Mouse (Mus musculus) ES-E14 (cell line): ENCODE results near the gene Scube1. TPM values are rescaled to one million over a fixed set of nuclear protein-coding genes. Genes with fewer than 3 reads are reported as not detected.
A peak's percentile ranks its signal among the peaks of the same experiment; 100 is the strongest.

ENCODE experiments used
- DNase-seq: peaks from one replicate; pipeline ENCODE4 v3.0.0-alpha.2; 2013; ENCODE audit warnings: low read depth, low spot score
- H3K27ac ChIP-seq: 2 replicates; pipeline ENCODE4 v1.5.1; 2012; ENCODE audit warnings: low read depth, mild to moderate bottlenecking, low read length, moderate library complexity, mixed read lengths; ENCODE audit not compliant: poor library complexity, insufficient read depth, severe bottlenecking
- H3K36me3 ChIP-seq: 2 replicates; pipeline ENCODE4 v1.6.1; 2012; ENCODE audit warnings: mild to moderate bottlenecking, low read length, moderate library complexity, mixed read lengths; ENCODE audit not compliant: control insufficient read depth, poor library complexity, insufficient read depth, severe bottlenecking
- H3K4me1 ChIP-seq, 2 experiments: fragments of 150-350 bp in 1 of 2; sonication (generic) in 1 of 2; 2 replicates each; pipeline ENCODE4 v1.6.1; 2012; ENCODE audit warnings: low read length in 2 of 2, mild to moderate bottlenecking in 1 of 2, mixed read lengths in 1 of 2; ENCODE audit not compliant: control insufficient read depth in 2 of 2, insufficient read depth in 2 of 2, poor library complexity in 1 of 2
- H3K4me3 ChIP-seq, 2 experiments: fragments of 150-350 bp in 1 of 2; sonication (generic) in 1 of 2; 2 replicates each; pipeline ENCODE4 v1.5.1; 2012; ENCODE audit warnings: low read length in 2 of 2, low read depth in 1 of 2, mild to moderate bottlenecking in 1 of 2, mixed read lengths in 1 of 2; ENCODE audit not compliant: insufficient read depth in 1 of 2, poor library complexity in 1 of 2, severe bottlenecking in 1 of 2
- H3K9ac ChIP-seq: 2 replicates; pipeline ENCODE4 v1.6.1; 2012; ENCODE audit warnings: low read depth, mild to moderate bottlenecking, low read length, mixed read lengths; ENCODE audit not compliant: poor library complexity, insufficient read depth, severe bottlenecking
- H3K9me3 ChIP-seq: fragments of 150-350 bp; sonication (generic); 2 replicates; pipeline ENCODE4 v1.6.1; 2012; ENCODE audit warnings: low read depth, mild to moderate bottlenecking, low read length; ENCODE audit not compliant: control insufficient read depth, insufficient read depth
- CHD2 ChIP-seq: IDR thresholded peaks from 2 replicates; pipeline ENCODE4 v1.6.1; 2014; ENCODE audit warnings: mild to moderate bottlenecking, low read depth, low read length, inconsistent platforms
- HCFC1 ChIP-seq: IDR thresholded peaks from 2 replicates; pipeline ENCODE4 v1.6.1; 2012; ENCODE audit warnings: low read length, inconsistent platforms, borderline replicate concordance; ENCODE audit not compliant: insufficient read depth
- MAFK ChIP-seq: IDR thresholded peaks from 2 replicates; pipeline ENCODE4 v1.6.1; 2014; ENCODE audit warnings: mild to moderate bottlenecking, low read depth, low read length, inconsistent platforms; ENCODE audit not compliant: insufficient read depth
- ZC3H11A ChIP-seq: IDR thresholded peaks from 2 replicates; pipeline ENCODE4 v1.6.1; 2012; ENCODE audit warnings: low read depth, mild to moderate bottlenecking, inconsistent platforms, low read length, borderline replicate concordance
- ZNF384 ChIP-seq: IDR thresholded peaks from 2 replicates; pipeline ENCODE4 v1.6.1; 2012; ENCODE audit warnings: low read depth, low read length, inconsistent platforms
- in situ Hi-C, 2 experiments: fragments of 600-800 bp; cut with MboI; formaldehyde crosslinking; loops; one replicate each; pipeline ENCODE4 v1.15.1; 2025; ENCODE audit warnings: low sequenced_read_pairs in 2 of 2, inconsistent platforms in 1 of 2; ENCODE audit not compliant: unreplicated experiment in 2 of 2
- total RNA-seq: library from RNA; depleted of rRNA; stranded (reverse); fragments of 300-350 nt; gene quantifications from 2 replicates; pipeline ENCODE4 v1.2.3, GENCODE M21; 2012

Gene Scube1
- total RNA-seq, 1 experiment, result 1.7 TPM

DNA sequence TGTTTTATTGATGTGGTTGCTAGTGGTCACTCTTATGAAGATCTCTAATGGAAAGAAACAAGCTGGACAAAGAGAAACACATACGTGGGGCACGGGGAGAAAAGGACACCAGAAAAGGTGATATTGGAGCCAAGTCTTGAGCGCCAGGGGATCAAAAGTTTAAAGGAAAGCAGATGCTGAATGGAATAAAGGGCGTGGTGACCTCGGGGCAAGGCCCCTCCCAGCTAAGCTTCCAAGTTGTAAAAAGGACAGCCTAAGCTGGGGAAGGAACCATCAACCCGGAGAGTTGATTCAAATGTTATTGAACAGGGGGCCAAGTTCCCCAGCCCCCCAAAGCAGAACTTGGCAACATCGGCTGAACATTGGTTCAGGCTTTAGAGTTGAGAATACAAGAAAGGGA lies 93.8 kb downstream of the Scube1 start:
- in situ Hi-C loops, result loop anchor here in 1 of 2 experiments (10.0 kb wide), 1 partner anchor 124 kb away; no protein-coding TSS in a partner anchor
- H3K36me3 ChIP-seq, result no peaks in the 10 kb centered on the region

GRCm38 (mm10) chr15:83629716-83630115 lies 95.1 kb downstream of the Scube1 start:
- Histone ChIP-seq H3K4me3 (no peak overlapping the region), H3K36me3 (no peaks in the 10 kb centered on the region), H3K27ac (no peak overlapping the region), H3K9me3 (no peaks in the 10 kb centered on the region), H3K4me1 (peaks cover 5 to 20% of the 10 kb centered on the region in 2 experiments; a peak in 3 of 4 replicates), H3K9ac (no peak overlapping the region)
- TF ChIP-seq HCFC1 (no peak), ZC3H11A (no peak), ZNF384 (no peak), MAFK (no peak), CHD2 (no peak)
- in situ Hi-C loops, result loop anchor here in 1 of 2 experiments (10.0 kb wide), 1 partner anchor 125 kb away; no protein-coding TSS in a partner anchor
- DNase-seq, result no peak

More for the DNA sequence above, 93.8 kb downstream of the Scube1 start:
- DNase-seq, result peak; percentile 46
- Histone ChIP-seq H3K9ac (0 out of 2 replicates have a peak overlapping the region, but pooled peaks have one; percentile 33), H3K9me3 (no peaks in the 10 kb centered on the region), H3K4me1 (peaks cover 6 to 25% of the 10 kb centered on the region in 2 experiments; a peak in 3 of 4 replicates), H3K4me3 (0 out of 4 replicates have a peak overlapping the region, but pooled peaks of 1 of the 2 experiments have one; percentile 12), H3K27ac (peak overlapping the region; percentile 7; the same call in 1 of the 2 replicates)
- TF ChIP-seq ZNF384, result no peak
- TF ChIP-seq HCFC1, result no peak
- no peak for TF ChIP-seq ZC3H11A
- TF ChIP-seq CHD2, result no peak
- no peak for TF ChIP-seq MAFK

DNA sequence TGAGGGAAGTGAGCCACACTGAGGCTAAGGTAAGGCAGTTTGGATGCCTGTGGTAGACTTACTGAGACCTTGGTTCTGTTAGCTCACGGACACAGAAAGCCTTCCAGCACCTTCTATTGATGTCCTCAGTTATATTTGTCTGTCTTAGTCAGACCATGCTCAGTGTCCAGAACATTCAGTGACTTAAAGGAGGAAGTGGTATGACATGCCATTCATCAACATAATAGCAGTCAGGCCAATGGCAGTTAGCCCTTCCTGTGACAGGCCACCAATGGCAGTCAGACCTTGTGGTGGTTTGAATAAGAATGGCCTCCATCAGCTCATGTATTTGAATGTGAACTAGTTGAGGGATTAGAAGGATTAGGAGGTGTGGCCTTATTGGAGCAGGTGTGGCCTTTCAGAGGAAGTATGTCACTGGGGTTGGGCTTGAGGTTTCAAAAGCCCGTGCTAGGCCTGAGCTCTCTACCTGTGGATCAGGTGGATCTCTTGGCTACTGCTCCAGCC lies 98.6 kb downstream of the Scube1 start:
- H3K9ac ChIP-seq, result no peak overlapping the region
- peaks cover 2 to 12% of the 10 kb centered on the region in 2 experiments; a peak in 2 of 4 replicates for H3K4me1 ChIP-seq
- no peaks in the 10 kb centered on the region for H3K36me3 ChIP-seq
- DNase-seq, result no peak
- in situ Hi-C loops, result no loop called here
- H3K4me3 ChIP-seq, result no peak overlapping the region
- TF ChIP-seq CHD2 (no peak), HCFC1 (no peak), MAFK (no peak), ZNF384 (no peak), ZC3H11A (no peak)
- peak overlapping the region; percentile 17; the same call in 1 of the 2 replicates for H3K27ac ChIP-seq
- no peaks in the 10 kb centered on the region for H3K9me3 ChIP-seq

DNA sequence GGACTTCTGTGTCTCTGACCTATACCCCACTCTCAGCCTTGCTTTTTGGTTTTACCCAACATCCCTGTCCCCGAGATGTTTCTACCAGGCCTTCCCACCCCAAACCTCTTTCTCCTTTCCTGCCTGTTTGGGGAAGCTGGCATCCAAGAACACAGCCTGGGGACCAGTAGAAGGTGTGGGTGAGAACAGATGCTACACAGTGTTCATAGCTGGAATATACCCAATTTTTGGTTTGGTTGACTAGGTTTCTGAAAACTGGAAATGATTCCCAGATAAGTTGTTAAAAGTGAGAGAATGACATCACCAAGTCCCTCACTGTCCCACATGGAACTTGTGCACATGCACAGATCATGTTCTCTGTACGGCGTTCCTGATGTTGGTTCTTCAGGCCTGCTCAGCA lies 109.6 kb downstream of the Scube1 start:
- H3K36me3 ChIP-seq, result no peaks in the 10 kb centered on the region
- no peak for DNase-seq
- no peaks in the 10 kb centered on the region for H3K9me3 ChIP-seq
- no peak overlapping the region for H3K4me3 ChIP-seq
- no peaks in the 10 kb centered on the region for H3K4me1 ChIP-seq
- no peak overlapping the region for H3K27ac ChIP-seq
- in situ Hi-C loops, result no loop called here
- no peak overlapping the region for H3K9ac ChIP-seq
- no peak for TF ChIP-seq ZC3H11A
- TF ChIP-seq CHD2, result no peak
- no peak for TF ChIP-seq ZNF384
- no peak for TF ChIP-seq MAFK
- TF ChIP-seq HCFC1, result no peak
